Mouse (Mus musculus) liver, embryonic 11.5 days (tissue): Measurements from ENCODE around the gene Ebf4. TPM values are rescaled to one million over a fixed set of nuclear protein-coding genes. Genes with fewer than 3 reads are reported as not detected.

Experiments
- ATAC-seq: fragments of 200-750 bp; cut with Nextera tagmentation; replicated peaks from 2 replicates; pipeline ENCODE4 v1.8.0; 2017; ENCODE audit warnings: moderate number of reproducible peaks, mild to moderate bottlenecking, moderate TSS enrichment, moderate library complexity; ENCODE audit not compliant: low FRiP score
- DNase-seq: peaks from one replicate; pipeline ENCODE4 v3.0.0-alpha.2; 2017; ENCODE audit warnings: low spot score
- H3K27ac ChIP-seq: fragments of 300-500 bp; sonication (generic); 2 replicates; pipeline ENCODE4 v1.5.1; 2014; ENCODE audit warnings: mild to moderate bottlenecking, low read depth, low read length, control low read depth
- H3K27me3 ChIP-seq: fragments of 300-500 bp; sonication (generic); replicated peaks from 2 replicates; pipeline ENCODE4 v1.6.1; 2014; ENCODE audit warnings: low read length, mixed read lengths; ENCODE audit not compliant: control insufficient read depth, insufficient read depth
- H3K36me3 ChIP-seq: fragments of 300-500 bp; sonication (generic); 2 replicates; pipeline ENCODE4 v1.6.1; 2014; ENCODE audit warnings: mild to moderate bottlenecking, low read length, moderate library complexity, mixed read lengths; ENCODE audit not compliant: control insufficient read depth, insufficient read depth
- H3K4me1 ChIP-seq: fragments of 300-500 bp; sonication (generic); replicated peaks from 2 replicates; pipeline ENCODE4 v1.6.1; 2014; ENCODE audit warnings: low read length, mixed read lengths; ENCODE audit not compliant: control insufficient read depth, insufficient read depth
- H3K4me2 ChIP-seq: fragments of 300-500 bp; sonication (generic); 2 replicates; pipeline ENCODE4 v1.6.1; 2014; ENCODE audit warnings: mild to moderate bottlenecking, control low read depth, moderate library complexity
- H3K4me3 ChIP-seq: fragments of 300-500 bp; sonication (generic); 2 replicates; pipeline ENCODE4 v1.5.1; 2014; ENCODE audit warnings: low read depth, low read length, control low read depth
- H3K9ac ChIP-seq: fragments of 300-500 bp; sonication (generic); 2 replicates; pipeline ENCODE4 v1.6.1; 2014; ENCODE audit warnings: low read depth, low read length, control low read depth
- H3K9me3 ChIP-seq: fragments of 300-500 bp; sonication (generic); 2 replicates; pipeline ENCODE4 v1.6.1; 2016; ENCODE audit warnings: low read length, inconsistent platforms, mixed read lengths; ENCODE audit not compliant: control insufficient read depth
- WGBS: fragments of 180-500 bp; shearing (Covaris S2); extraction: QIAGEN DNeasy Blood & Tissue Kit; methylation state at CpG from one replicate; pipeline ENCODE4 v1.1.7; 2014; 5-methylcytosine and 5-hydroxymethylcytosine counted together
- polyA plus RNA-seq: library from polyadenylated mRNA; unstranded; fragments of >200 nt; fragmentation: Nextera tagmentation; extraction: Ambion mirVana; gene quantifications from 2 replicates; pipeline ENCODE4 v1.2.1, GENCODE M21; 2014

Ebf4 gene
- polyA plus RNA-seq, 1 experiment from 2014 or later, result 0.81 TPM

DNA sequence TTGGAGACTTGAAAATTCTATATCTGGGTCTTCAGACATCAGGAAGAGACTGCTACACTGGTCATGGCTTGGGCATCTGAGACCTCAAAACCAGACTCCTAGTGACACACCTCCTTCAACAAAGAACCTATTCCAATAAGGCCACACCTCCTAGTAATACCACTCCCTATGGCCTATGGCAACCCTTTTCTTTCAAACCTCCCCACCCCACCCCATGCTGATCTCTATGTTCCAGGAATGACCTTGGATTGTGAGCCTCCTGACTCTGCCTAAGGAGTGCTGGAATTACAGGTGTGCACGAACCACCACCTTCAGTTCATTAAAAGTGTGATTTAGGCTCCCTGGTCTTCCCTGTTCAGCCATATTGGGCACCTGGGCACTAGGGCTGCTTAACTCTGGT, 105.1 kb downstream of the Ebf4 start:
- ATAC-seq (no peak), DNase-seq (no peak)
- Histone ChIP-seq H3K4me2 (no peak overlapping the region), H3K27ac (no peak overlapping the region), H3K27me3 (peaks cover 28% of the 10 kb centered on the region), H3K36me3 (no peaks in the 10 kb centered on the region), H3K9me3 (no peaks in the 10 kb centered on the region), H3K4me3 (no peak overlapping the region), H3K9ac (no peak overlapping the region), H3K4me1 (no peaks in the 10 kb centered on the region; the same call in 1 of the 2 replicates)
- WGBS, result 92% methylated on average over 1 of the region's 1 CpGs

DNA sequence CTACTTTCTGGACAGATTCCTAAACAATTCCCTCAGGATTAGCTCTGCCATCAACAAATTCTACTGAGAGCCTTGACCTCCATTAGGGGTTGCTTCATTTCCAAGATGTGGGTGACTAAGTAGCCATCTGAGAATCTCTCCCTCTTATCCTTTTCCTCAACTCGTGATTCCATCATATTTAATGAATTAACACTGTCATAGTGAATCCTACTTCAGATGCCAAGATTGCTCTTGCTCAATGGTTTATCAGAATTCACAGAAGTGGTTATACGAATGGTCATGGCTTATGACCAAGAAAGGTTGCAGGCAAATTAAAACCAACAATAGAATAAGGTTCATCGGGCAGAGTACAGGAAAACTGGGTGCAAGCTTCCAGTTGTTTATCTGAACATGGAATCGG, 106.9 kb downstream of the Ebf4 start:
- H3K27ac ChIP-seq, result no peak overlapping the region
- H3K9me3 ChIP-seq, result no peaks in the 10 kb centered on the region
- DNase-seq (no peak), ATAC-seq (no peak)
- WGBS, result 77% methylated on average over 4 of the region's 4 CpGs
- H3K4me2 ChIP-seq, result no peak overlapping the region
- H3K9ac ChIP-seq, result no peak overlapping the region
- H3K4me1 ChIP-seq, result no peaks in the 10 kb centered on the region
- no peaks in the 10 kb centered on the region for H3K36me3 ChIP-seq
- H3K27me3 ChIP-seq, result peaks cover 21% of the 10 kb centered on the region
- no peak overlapping the region for H3K4me3 ChIP-seq

DNA sequence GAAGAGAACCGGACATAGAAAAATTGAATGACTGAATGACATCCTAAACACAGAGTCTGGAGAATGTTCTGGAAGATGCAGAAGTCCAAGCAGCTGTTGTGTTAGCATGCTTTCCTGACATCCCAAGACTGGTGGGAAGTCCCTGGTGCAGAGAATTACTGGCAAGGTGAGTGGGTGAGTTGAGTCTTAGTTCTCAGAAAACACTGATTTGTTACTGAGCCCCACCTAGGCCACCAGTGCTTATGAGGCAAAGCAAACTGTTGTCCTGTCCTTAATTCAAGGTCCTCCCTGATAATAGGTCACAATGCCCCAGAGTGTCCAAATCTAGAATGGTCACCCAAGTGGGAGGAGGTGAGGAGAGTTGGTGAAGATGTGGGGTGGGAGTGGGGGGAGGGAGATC, 110.0 kb downstream of the Ebf4 start, which contains the start of the genes Gm28372 and 1700020A23Rik:
Gene Gm28372 (plus strand): TSS at position 301 of the 400 bp plus-strand sequence.
Gene 1700020A23Rik (plus strand): TSS at position 321 of the 400 bp plus-strand sequence.
- 76% methylated on average over 1 of the region's 1 CpGs for WGBS

DNA sequence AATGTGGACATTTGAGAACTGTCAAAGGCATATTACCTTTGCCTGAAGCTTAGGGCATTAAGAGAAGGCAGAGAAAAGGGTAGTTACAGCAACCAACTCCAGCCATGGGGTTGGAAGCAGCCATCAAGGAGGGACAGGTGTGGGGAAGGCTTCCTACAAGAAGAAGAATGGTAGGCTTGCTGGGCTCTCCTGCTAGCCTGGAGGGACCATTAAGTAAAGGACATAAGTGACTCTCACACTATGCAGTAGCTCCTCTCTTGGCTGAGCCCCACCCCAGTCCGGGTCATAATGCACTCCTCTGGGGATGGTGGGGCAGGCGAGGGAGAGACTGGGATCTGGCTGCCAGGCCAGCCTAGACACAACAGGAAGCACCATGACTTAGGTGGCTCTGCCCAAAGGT, 111.2 kb downstream of the Ebf4 start, which contains the start of gene Tmem239:
Gene Tmem239 (plus strand): TSS at position 301 of the 400 bp plus-strand sequence.
- Histone ChIP-seq H3K36me3 (no peaks in the 10 kb centered on the region), H3K4me2 (no peak within 1 kb of the TSS), H3K27ac (no peak within 1 kb of the TSS), H3K9me3 (no peaks in the 10 kb centered on the region), H3K9ac (no peak within 1 kb of the TSS), H3K4me3 (no peak within 1 kb of the TSS), H3K4me1 (no peaks in the 10 kb centered on the region), H3K27me3 (no peaks in the 10 kb centered on the region)
- ATAC-seq (no peak), DNase-seq (no peak)
- 84% methylated on average over 2 of the region's 2 CpGs for WGBS

More for the DNA sequence above, 110.0 kb downstream of the Ebf4 start, which contains the start of the genes Gm28372 and 1700020A23Rik:
- Histone ChIP-seq H3K4me3 (no peak within 1 kb of the TSS), H3K9me3 (no peaks in the 10 kb centered on the region), H3K36me3 (no peaks in the 10 kb centered on the region), H3K9ac (no peak within 1 kb of the TSS), H3K4me1 (no peaks in the 10 kb centered on the region), H3K27me3 (no peaks in the 10 kb centered on the region), H3K4me2 (no peak within 1 kb of the TSS), H3K27ac (no peak within 1 kb of the TSS)
- DNase-seq, result no peak
- ATAC-seq, result no peak

DNA sequence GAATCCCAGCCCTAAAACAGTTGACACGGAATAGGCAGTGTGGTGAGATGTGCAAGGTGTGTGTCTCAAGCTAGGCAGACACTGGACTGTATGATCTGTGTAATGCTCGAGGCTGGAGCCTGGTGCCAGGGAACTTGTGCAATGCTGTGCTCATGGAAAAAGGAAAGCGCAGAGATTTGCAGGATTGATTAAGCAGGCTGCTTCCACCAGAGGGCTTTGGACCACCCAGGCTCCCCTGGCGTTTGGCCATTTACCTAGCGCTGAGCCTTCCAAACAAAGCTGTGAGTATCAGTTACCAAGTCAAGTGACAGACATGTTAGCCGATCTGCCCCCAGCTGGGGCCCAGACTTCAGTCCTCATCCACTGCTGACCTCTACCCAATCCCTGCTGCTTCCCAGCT, 113.2 kb downstream of the Ebf4 start:
- Histone ChIP-seq H3K36me3 (no peaks in the 10 kb centered on the region), H3K27me3 (no peaks in the 10 kb centered on the region), H3K4me2 (no peak overlapping the region), H3K27ac (no peak overlapping the region), H3K9ac (no peak overlapping the region), H3K4me3 (no peak overlapping the region), H3K4me1 (no peaks in the 10 kb centered on the region), H3K9me3 (no peaks in the 10 kb centered on the region)
- no peak for ATAC-seq
- no peak for DNase-seq
- WGBS, result 29% methylated on average over 6 of the region's 6 CpGs

DNA sequence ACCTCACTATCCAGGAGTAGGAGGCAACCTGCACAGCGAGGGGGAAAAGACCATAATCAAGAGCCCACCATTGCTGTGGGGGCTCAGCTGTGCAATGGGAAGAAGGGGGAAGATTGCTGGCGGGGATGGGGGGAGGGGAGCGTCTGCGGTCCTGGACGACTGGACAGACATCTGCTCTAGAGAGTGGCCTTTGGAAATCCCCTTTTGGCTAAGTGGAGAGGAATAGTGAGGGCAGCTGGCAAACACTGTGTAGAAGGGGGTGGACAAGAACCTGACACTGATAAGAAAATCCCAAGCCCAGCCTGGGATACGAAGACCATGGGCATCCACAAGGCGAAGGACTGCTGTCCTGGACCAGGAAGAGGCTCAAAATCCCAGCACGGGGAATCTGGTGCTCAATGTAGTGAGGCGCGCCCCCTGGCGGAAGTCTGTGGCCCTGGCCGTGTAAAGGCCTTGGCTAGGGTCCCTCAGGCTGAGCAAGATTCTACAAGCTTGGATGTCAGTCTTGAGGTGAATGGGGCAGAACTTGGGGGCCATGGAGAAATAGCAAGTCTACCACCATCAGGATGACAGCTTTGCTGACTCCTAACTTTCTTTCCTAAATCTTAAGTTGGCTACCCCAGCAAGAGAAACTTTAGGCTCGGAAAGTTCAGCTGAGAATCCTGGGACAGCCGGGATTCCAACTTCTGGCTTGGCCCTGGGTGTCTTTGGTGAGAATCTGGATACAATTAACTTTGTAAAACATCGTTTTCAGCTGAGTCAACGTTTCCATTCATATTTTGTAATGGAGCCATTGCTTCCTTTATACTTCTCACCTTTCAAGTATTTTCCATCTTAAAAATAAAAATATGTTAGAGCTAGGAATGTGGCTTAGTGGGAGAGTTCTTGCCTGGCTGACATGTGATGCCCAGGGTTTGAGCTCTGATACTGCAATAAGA, 116.9 kb downstream of the Ebf4 start:
- no peaks in the 10 kb centered on the region for H3K4me1 ChIP-seq
- peak; percentile 36; the same call in 1 of the 2 replicates for ATAC-seq
- H3K4me2 ChIP-seq, result no peak overlapping the region

DNA sequence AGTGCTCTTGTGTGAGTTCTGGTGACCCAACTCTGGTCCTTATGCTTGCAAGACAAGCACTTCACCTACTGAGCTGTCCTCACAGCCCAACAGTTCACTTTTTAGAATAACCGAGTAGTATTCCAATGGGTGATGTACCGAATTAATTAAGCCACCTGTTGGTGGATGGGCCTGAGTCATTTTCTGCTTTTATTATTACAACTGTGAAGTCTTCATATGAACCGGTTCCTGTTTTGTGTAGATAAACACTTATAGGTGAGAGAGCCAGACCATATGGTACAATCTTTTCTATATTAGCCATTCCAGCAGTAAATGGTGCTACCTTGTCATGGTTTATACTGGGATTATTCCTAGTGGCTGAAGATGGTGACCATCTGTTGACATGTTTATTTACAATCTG, 117.8 kb downstream of the Ebf4 start:
- WGBS, result 80% methylated on average over 3 of the region's 3 CpGs
- Histone ChIP-seq H3K27me3 (no peaks in the 10 kb centered on the region), H3K4me1 (no peaks in the 10 kb centered on the region), H3K27ac (no peak overlapping the region), H3K9ac (no peak overlapping the region), H3K4me3 (no peak overlapping the region), H3K9me3 (no peaks in the 10 kb centered on the region), H3K36me3 (no peaks in the 10 kb centered on the region), H3K4me2 (no peak overlapping the region)
- ATAC-seq, result no peak
- DNase-seq, result no peak

More for the DNA sequence above, 116.9 kb downstream of the Ebf4 start:
- 36% methylated on average over 16 of the region's 16 CpGs for WGBS
- Histone ChIP-seq H3K27me3 (no peaks in the 10 kb centered on the region), H3K27ac (no peak overlapping the region), H3K9me3 (no peaks in the 10 kb centered on the region), H3K4me3 (no peak overlapping the region), H3K36me3 (no peaks in the 10 kb centered on the region), H3K9ac (no peak overlapping the region)
- DNase-seq, result peak; percentile 74

DNA sequence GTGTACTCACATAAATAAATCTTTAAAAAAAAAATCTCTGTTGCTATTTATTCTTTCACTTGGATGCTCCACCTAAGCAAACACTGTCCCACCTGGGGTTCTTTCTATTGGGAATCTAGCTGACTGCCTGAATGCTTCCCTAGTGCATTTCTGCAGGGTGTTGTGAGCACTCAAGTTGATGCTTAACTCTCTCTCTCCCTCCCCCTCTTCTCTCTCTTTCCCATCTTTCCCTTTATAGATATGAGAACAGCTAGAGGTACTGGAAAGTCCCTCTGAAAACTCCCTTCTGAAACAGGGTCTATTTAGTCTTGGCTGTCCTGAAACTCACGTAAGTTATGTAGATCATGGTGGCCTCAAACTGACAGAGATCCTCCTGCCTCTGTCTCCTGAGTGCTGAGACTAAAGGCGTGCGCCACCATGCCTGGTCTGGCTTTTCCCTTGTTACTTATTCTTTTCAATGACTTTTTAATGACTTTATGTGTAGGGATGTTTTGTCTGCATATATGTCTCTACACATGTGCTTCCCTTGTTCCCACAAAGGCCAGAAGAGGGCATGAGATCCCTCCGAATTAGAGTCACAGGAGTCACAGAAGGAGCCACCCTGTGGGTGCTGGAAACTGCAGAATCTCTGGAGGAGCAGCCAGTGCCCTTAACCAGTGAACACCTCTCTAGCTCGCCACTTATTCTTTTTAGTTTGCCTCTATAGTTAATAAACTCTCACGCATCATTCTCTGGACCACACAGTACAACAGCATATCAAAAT, 119.3 kb downstream of the Ebf4 start:
- no peaks in the 10 kb centered on the region for H3K4me1 ChIP-seq
- no peak for ATAC-seq
- DNase-seq, result no peak
- no peak overlapping the region for H3K9ac ChIP-seq
- WGBS, result 69% methylated on average over 6 of the region's 6 CpGs
- no peak overlapping the region for H3K4me3 ChIP-seq
- H3K4me2 ChIP-seq, result no peak overlapping the region
- H3K27me3 ChIP-seq, result no peaks in the 10 kb centered on the region
- H3K27ac ChIP-seq, result no peak overlapping the region
- H3K36me3 ChIP-seq, result no peaks in the 10 kb centered on the region
- H3K9me3 ChIP-seq, result no peaks in the 10 kb centered on the region
